Mouse (Mus musculus) telencephalon, adult 2 months (tissue): ENCODE data around the gene Ktn1.

ENCODE experiments used
- DNase-seq: peaks from one replicate; pipeline ENCODE4 v3.0.0-alpha.2; 2011; ENCODE audit warnings: low read depth, low spot score

Gene Ktn1

GRCm38 (mm10) chr14:47665061-47665778 lies 17.0 kb downstream of the Ktn1 start:
- no peak for DNase-seq

- no peak for DNase-seq
These were observed 19.8 kb downstream of the Ktn1 start for GRCm38 (mm10) chr14:47668096-47668495.

- no peak for DNase-seq
These were observed 34.6 kb downstream of the Ktn1 start for GRCm38 (mm10) chr14:47682886-47683285.

- no peak for DNase-seq
These were observed 36.3 kb downstream of the Ktn1 start for GRCm38 (mm10) chr14:47684579-47684978.

GRCm38 (mm10) chr14:47699126-47699525 lies 50.9 kb downstream of the Ktn1 start:
- DNase-seq = no peak

- DNase-seq = no peak
These were observed 61.3 kb downstream of the Ktn1 start for GRCm38 (mm10) chr14:47709546-47709945.

- no peak for DNase-seq
These were observed 67.5 kb downstream of the Ktn1 start for GRCm38 (mm10) chr14:47715771-47716170.

- DNase-seq = no peak
These were observed 69.8 kb downstream of the Ktn1 start for GRCm38 (mm10) chr14:47717916-47718606.

GRCm38 (mm10) chr14:47720023-47720422 lies 71.8 kb downstream of the Ktn1 start:
- no peak for DNase-seq

GRCm38 (mm10) chr14:47723035-47723434 lies 74.8 kb downstream of the Ktn1 start:
- no peak for DNase-seq

- DNase-seq = no peak
These were observed 80.3 kb downstream of the Ktn1 start for GRCm38 (mm10) chr14:47728594-47728993.

- peak; percentile 23 for DNase-seq
These were observed 87.1 kb downstream of the Ktn1 start for GRCm38 (mm10) chr14:47735354-47735753.

- DNase-seq = no peak
These were observed 88.2 kb downstream of the Ktn1 start for GRCm38 (mm10) chr14:47736471-47736870.

GRCm38 (mm10) chr14:47740316-47740996 lies 92.2 kb downstream of the Ktn1 start:
- no peak for DNase-seq

GRCm38 (mm10) chr14:47741046-47741445 lies 92.8 kb downstream of the Ktn1 start:
- no peak for DNase-seq

GRCm38 (mm10) chr14:47742674-47743073 lies 94.4 kb downstream of the Ktn1 start:
- no peak for DNase-seq

GRCm38 (mm10) chr14:47745086-47745485 lies 96.8 kb downstream of the Ktn1 start:
- DNase-seq = no peak

- peak; percentile 39 for DNase-seq
These were observed 99.3 kb downstream of the Ktn1 start for GRCm38 (mm10) chr14:47747536-47747935.

GRCm38 (mm10) chr14:47748714-47749113 lies 100.5 kb downstream of the Ktn1 start:
- no peak for DNase-seq

GRCm38 (mm10) chr14:47751422-47752205 lies 103.4 kb downstream of the Ktn1 start:
- DNase-seq = peak; percentile 59

- DNase-seq = no peak
These were observed 105.3 kb downstream of the Ktn1 start for GRCm38 (mm10) chr14:47753561-47753960.
